Mouse (Mus musculus) cerebellum, postnatal 4 days (tissue): ENCODE measurements around the gene Ddit4.
"Not testable (repeated sequence)": the region's sequence is repeated elsewhere in the genome, so short reads cannot be mapped to it uniquely, and the experiment has no call there.

ENCODE experiments used
- DNase-seq, 2 experiments: peaks; one replicate each; pipeline ENCODE4 v3.0.0; 2022; ENCODE audit warnings: low spot score in 2 of 2, mixed read lengths in 1 of 2

The Ddit4 gene

GRCm38 (mm10) chr10:59951211-59952151, at the start of gene Ddit4:
Gene Ddit4, minus strand, starts transcription at chr10:59951834.
- peak; percentile 99 to 100 for DNase-seq

DNA sequence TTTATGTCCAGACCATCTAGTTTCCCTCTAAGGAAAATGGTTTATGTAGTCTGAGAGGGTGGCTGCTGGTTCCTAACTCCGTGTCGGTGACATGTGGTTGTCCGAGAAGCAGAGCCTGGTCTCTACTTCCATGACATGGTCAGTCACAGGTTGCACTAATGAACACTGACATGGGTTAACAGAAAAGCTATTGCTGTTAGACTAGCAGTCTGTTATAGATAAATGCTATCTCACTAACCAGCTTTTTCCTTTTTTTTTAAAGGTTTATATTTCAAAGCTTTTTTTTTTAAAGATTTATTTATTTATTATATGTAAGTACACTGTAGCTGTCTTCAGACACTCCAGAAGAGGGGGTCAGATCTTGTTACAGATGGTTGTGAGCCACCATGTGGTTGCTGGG, 47.4 kb upstream of the Ddit4 start:
- no peak for DNase-seq

DNA sequence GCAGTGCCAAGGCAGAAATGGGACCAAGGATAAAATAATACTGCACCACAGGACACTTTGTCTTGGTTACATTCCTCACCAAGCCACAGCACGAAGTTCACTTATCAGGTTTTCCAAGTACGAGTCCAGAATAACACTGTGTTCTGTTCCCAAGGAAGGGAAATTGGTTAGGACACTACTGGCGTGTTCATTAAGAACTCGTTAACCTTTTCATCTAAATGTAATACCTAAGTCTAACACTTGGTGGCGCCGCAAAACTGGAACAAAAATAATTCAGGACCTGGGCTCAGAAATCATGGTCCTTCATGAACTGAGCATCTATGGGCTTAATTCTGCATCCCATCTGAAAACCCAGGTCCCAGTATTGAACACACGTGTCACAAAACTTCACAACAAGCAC, 46.0 kb upstream of the Ddit4 start:
- DNase-seq, result peak in 1 of 2 experiments; percentile 62

DNA sequence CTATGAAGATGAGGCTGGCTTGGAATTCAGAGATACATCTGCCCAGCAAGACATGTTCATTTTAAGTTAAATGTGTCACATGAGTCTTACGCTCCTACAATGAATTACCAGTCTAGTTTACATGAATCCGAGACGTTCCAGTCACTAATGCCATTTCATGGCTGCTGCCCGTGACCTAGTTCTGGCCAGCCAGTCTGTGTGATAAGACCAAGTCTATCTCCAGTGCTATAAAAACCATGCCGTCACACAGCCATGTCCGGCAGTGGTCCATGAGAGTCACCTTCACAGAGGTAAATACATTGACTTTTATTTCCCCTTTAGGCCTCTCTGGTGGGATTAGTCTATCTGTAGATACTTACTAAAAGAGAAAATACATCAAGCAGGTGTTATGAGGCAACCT, 44.3 kb upstream of the Ddit4 start:
- no peak for DNase-seq

DNA sequence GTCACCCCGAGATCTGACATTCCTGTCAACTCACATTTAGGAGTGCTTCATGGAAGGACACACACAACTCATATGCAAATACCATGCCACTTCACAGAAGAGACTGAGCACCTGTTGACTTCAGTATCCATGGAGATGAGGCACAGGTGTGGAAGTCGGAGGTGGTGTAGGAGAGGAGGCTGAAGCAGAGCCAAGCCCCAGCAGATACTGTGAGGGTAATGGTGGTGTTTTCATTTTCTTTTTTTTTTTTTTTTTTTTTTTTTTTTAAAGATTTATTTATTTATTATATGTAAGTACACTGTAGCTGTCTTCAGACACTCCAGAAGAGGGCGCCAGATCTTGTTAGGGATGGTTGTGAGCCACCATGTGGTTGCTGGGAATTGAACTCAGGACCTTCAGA, 42.2 kb upstream of the Ddit4 start:
- DNase-seq, result not testable (repeated sequence)

DNA sequence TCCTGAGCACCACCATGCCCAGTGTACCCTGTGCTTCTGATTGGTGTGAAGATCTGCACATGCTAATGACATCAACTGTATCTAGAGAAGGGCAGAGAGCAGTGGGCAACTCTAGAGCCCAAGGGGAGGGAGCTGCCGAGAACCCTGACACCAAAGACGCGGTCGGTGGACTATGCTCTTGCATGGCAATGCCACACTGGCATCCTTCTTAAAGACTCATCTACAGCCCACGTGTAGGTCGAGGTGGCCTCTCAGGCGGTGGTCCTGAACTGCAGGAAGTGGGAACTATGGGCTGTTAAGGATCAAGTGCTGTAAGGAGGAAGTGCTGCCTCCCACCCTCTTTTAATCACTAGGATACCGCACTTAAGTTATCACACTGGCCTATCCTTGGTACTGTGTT, 40.4 kb upstream of the Ddit4 start:
- DNase-seq, result no peak

- no peak for DNase-seq
Measured at GRCm38 (mm10) chr10:59991262-59991880, 39.7 kb upstream of the Ddit4 start.

- no peak for DNase-seq
Measured at GRCm38 (mm10) chr10:59990393-59990792, 38.8 kb upstream of the Ddit4 start.

DNA sequence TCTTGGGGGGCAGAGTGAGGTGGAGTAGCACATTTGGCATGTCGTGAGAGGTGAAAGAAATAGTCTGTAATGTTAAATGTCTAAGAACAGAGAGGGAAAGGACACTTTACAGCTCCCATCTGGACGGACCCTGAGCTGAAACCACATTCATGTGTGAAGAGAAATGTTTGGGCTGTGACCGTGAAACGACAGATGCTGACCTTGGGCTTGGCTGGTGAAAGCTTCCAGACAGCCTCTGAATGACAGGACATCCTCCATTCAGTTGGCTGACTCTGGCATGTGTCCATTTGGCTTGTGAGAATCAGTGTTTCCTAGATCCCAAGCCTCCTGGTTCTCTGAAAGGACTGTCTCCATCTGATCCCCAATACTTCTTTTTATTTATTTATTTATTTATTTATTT, 36.4 kb upstream of the Ddit4 start:
- DNase-seq, result no peak

DNA sequence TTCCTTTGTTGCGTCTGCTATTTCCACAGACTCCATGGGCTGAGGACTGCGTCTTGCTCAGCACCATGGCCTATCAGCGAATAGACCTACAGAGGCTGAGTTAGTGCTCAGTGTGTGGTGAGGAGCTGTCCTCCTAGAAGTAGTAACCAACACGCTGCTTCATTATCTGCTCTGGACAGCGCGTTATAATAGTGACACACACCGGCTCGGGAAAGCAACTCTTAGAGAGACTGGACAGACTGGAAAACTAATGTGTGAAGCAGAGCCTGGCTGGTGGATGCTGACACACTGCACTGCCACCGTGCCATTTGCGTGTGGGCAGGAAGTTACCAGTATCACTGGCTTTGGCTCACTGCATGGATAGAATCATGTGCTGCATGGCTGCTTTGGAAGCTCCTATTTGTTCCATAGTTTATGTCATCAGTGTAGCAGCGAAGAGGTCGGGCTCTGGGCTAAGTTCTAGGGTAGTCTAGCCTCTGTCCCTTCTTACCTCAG, 30.8 kb upstream of the Ddit4 start:
- no peak for DNase-seq

- DNase-seq, result no peak
Measured at GRCm38 (mm10) chr10:59981792-59982191, 30.2 kb upstream of the Ddit4 start.

- DNase-seq, result no peak
Measured at GRCm38 (mm10) chr10:59981336-59981735, 29.7 kb upstream of the Ddit4 start.

GRCm38 (mm10) chr10:59980815-59981244, 29.2 kb upstream of the Ddit4 start:
- DNase-seq, result no peak

- peak in 1 of 2 experiments; percentile 51 for DNase-seq
Measured at GRCm38 (mm10) chr10:59978873-59979743, 27.5 kb upstream of the Ddit4 start.

DNA sequence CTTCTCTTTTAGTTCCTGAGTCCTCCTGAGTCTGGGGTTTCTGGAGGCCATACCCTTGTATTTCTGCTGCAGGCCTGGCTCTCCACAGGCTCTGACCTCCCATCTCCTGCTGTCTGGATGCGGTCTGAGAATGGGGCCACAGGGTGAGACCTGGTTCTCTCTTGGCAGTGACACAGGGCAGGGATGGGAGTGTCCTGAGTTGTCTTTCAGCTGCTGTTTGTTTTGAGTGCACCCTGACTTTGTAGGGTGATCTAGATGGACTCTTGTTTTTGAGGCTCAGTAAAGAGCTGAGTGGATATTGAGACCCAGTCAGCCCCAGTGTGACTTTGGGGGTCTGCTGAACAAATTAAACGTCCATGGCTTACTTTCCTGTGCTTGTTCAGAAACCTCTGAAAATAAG, 26.8 kb upstream of the Ddit4 start:
- no peak for DNase-seq

GRCm38 (mm10) chr10:59977715-59978343, 26.2 kb upstream of the Ddit4 start:
- DNase-seq, result no peak

DNA sequence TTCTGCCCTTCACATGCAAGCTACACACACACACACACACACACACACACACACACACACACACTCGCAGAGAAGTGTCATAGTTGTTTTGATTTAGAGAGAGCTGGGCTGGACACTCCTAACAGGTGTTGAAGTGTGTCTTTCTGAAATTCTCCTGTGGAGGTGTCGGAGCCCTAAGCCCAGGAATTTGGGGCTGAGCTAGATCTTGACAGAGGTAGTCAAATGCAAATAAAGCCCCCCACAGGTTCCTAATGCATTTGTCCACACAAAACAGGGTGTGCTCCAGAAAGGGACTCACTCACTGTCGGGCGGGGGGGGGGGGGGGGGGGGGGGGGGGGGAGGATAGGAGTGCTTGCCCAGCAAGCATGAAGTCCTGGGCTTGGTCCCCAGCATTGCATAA, 25.5 kb upstream of the Ddit4 start:
- DNase-seq, result no peak

DNA sequence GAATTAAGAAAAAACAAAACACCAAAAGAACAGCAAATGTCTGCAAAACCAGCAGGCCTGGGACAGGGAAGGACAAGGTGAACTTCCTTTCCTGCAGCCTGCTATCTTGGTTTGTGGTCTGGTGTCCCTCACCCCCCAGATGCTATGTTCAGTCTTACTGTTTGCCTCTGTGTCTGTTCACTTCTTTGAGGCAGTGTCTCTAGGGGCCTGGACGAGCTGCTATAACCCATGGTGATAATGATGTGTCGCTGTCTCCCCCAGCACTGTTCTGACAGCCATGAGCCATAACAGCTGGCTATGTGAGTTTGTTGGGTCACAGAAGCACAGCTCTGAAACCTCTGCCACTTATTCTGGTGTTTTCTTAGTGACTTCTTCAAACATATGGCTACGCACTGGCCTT, 23.2 kb upstream of the Ddit4 start:
- no peak for DNase-seq

DNA sequence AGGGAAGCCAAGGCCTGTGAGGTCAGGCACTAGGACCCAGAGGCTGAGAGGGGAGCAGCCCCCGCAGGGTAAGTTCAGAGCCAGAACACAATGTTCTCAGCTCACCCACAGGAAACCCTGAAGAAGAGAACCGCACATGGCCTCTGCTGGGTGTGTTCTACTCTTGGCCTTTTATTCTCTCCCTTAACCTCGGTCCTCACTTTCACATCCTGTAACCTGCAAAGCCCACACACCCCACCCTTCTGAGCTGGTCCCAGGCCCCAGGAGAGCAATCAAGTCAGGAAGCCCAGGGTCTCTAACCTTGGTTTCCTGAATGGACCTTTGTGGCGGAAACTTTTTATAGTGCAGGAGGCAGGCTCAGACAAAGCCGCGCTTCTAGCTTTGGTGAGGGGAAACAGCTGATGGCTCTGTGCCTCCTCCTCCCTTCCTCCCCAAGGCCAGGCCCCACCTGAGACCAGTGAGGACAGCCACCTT, 22.6 kb upstream of the Ddit4 start:
- DNase-seq, result no peak

DNA sequence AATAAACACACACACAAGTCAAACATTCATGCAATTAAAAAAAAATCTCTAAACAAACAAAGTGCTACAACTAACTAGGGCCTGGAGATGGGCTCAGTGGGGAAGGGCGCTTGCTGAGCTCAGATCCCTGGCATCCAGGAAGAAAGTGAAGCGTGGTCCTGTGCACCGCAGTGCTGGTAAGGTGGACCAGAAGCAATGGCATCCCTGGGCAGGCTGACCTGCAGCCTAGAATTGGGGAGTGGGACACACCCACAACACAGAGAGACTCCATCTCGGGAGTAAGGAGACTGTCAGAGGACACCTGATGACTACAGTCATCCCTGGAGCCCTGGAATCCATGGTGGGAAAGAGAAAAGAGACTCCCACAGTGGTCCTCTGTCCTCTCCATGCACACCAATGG, 21.8 kb upstream of the Ddit4 start:
- no peak for DNase-seq

DNA sequence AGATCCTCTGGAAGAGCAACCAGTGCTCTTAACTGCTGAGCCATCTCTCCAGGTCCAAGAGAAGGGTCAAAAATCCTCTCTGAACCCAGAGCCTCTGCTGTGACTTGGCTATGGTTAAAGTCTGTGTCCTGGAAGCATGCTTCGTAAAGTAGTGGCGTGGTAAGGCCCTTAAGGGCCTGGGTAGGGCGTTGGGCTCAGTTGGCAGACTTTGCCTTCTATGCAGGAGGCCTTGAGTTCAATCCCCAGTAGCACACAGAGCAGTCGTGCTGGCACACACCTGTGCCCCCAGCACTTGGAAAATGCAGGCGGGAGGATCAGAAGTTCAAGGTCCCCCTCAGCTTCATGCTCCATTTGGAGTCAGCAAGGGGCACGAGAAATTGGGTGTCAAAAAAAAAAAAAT, 21.4 kb upstream of the Ddit4 start:
- no peak for DNase-seq
